Mouse (Mus musculus): Measurements from ENCODE around the gene Kifc3.

Kifc3 gene

GRCm38 (mm10) chr8:95134186-95134585, 68.4 kb downstream of the Kifc3 start:
- DNase-seq (ENCODE audit: low spot score): no peak

GRCm38 (mm10) chr8:95131983-95132382, 70.6 kb downstream of the Kifc3 start:
- no peak for DNase-seq (ENCODE audit: low spot score)

- no peak for DNase-seq (ENCODE audit: low spot score)
Observed at GRCm38 (mm10) chr8:95130966-95131537, 71.6 kb downstream of the Kifc3 start.

GRCm38 (mm10) chr8:95128750-95129260, 73.8 kb downstream of the Kifc3 start:
- DNase-seq (ENCODE audit: low spot score): no peak

GRCm38 (mm10) chr8:95127658-95128057, 75.0 kb downstream of the Kifc3 start:
- DNase-seq (ENCODE audit: low spot score): no peak

GRCm38 (mm10) chr8:95126497-95126896, 76.1 kb downstream of the Kifc3 start:
- no peak for DNase-seq (ENCODE audit: low spot score)

- no peak for DNase-seq (ENCODE audit: low spot score)
Observed at GRCm38 (mm10) chr8:95123455-95123854, 79.2 kb downstream of the Kifc3 start.

- no peak for DNase-seq (ENCODE audit: low spot score)
Observed at GRCm38 (mm10) chr8:95113750-95114149, 88.9 kb downstream of the Kifc3 start.

GRCm38 (mm10) chr8:95113108-95113507, 89.5 kb downstream of the Kifc3 start:
- no peak for DNase-seq (ENCODE audit: low spot score)

- DNase-seq (ENCODE audit: low spot score): no peak
Observed at GRCm38 (mm10) chr8:95112594-95112993, 90.0 kb downstream of the Kifc3 start.

GRCm38 (mm10) chr8:95107306-95107705, 95.3 kb downstream of the Kifc3 start:
- no peak for DNase-seq (ENCODE audit: low spot score)

GRCm38 (mm10) chr8:95101972-95102371, 100.6 kb downstream of the Kifc3 start:
- DNase-seq (ENCODE audit: low spot score): no peak

GRCm38 (mm10) chr8:95099009-95099408, 103.6 kb downstream of the Kifc3 start:
- DNase-seq (ENCODE audit: low spot score): peak; percentile 62

GRCm38 (mm10) chr8:95093574-95093973, 109.0 kb downstream of the Kifc3 start:
- DNase-seq (ENCODE audit: low spot score): no peak

GRCm38 (mm10) chr8:95085432-95086141, 117.0 kb downstream of the Kifc3 start:
- no peak for DNase-seq (ENCODE audit: low spot score)

GRCm38 (mm10) chr8:95084744-95085431, 117.7 kb downstream of the Kifc3 start:
- DNase-seq (ENCODE audit: low spot score): no peak

- no peak for DNase-seq (ENCODE audit: low spot score)
Observed at GRCm38 (mm10) chr8:95084261-95084660, 118.4 kb downstream of the Kifc3 start.

GRCm38 (mm10) chr8:95081650-95082049, 121.0 kb downstream of the Kifc3 start:
- DNase-seq (ENCODE audit: low spot score): no peak

GRCm38 (mm10) chr8:95080381-95081341, 122.0 kb downstream of the Kifc3 start, which contains the start of gene Katnb1:
Katnb1 (plus strand) TSS chr8:95081186.
- peak; percentile 94 for DNase-seq (ENCODE audit: low spot score)

GRCm38 (mm10) chr8:95079305-95079704, 123.3 kb downstream of the Kifc3 start:
- no peak for DNase-seq (ENCODE audit: low spot score)

- DNase-seq (ENCODE audit: low spot score): no peak
Observed at GRCm38 (mm10) chr8:95078055-95078454, 124.6 kb downstream of the Kifc3 start.

- no peak for DNase-seq (ENCODE audit: low spot score)
Observed at GRCm38 (mm10) chr8:95076151-95076550, 126.5 kb downstream of the Kifc3 start.
